Mouse (Mus musculus) ES-E14 (cell line): Measurements from ENCODE around the gene Eef2kmt. TPM values are rescaled to one million over a fixed set of nuclear protein-coding genes. Genes with fewer than 3 reads are reported as not detected.

Experiments
- DNase-seq: peaks from one replicate; pipeline ENCODE4 v3.0.0-alpha.2; 2013; ENCODE audit warnings: low read depth, low spot score
- H3K27ac ChIP-seq: 2 replicates; pipeline ENCODE4 v1.5.1; 2012; ENCODE audit warnings: low read depth, mild to moderate bottlenecking, low read length, moderate library complexity, mixed read lengths; ENCODE audit not compliant: poor library complexity, insufficient read depth, severe bottlenecking
- H3K36me3 ChIP-seq: 2 replicates; pipeline ENCODE4 v1.6.1; 2012; ENCODE audit warnings: mild to moderate bottlenecking, low read length, moderate library complexity, mixed read lengths; ENCODE audit not compliant: control insufficient read depth, poor library complexity, insufficient read depth, severe bottlenecking
- H3K4me1 ChIP-seq, 2 experiments: fragments of 150-350 bp in 1 of 2; sonication (generic) in 1 of 2; 2 replicates each; pipeline ENCODE4 v1.6.1; 2012; ENCODE audit warnings: low read length in 2 of 2, mild to moderate bottlenecking in 1 of 2, mixed read lengths in 1 of 2; ENCODE audit not compliant: control insufficient read depth in 2 of 2, insufficient read depth in 2 of 2, poor library complexity in 1 of 2
- H3K4me3 ChIP-seq, 2 experiments: fragments of 150-350 bp in 1 of 2; sonication (generic) in 1 of 2; 2 replicates each; pipeline ENCODE4 v1.5.1; 2012; ENCODE audit warnings: low read length in 2 of 2, low read depth in 1 of 2, mild to moderate bottlenecking in 1 of 2, mixed read lengths in 1 of 2; ENCODE audit not compliant: insufficient read depth in 1 of 2, poor library complexity in 1 of 2, severe bottlenecking in 1 of 2
- H3K9ac ChIP-seq: 2 replicates; pipeline ENCODE4 v1.6.1; 2012; ENCODE audit warnings: low read depth, mild to moderate bottlenecking, low read length, mixed read lengths; ENCODE audit not compliant: poor library complexity, insufficient read depth, severe bottlenecking
- H3K9me3 ChIP-seq: fragments of 150-350 bp; sonication (generic); 2 replicates; pipeline ENCODE4 v1.6.1; 2012; ENCODE audit warnings: low read depth, mild to moderate bottlenecking, low read length; ENCODE audit not compliant: control insufficient read depth, insufficient read depth
- CHD2 ChIP-seq: IDR thresholded peaks from 2 replicates; pipeline ENCODE4 v1.6.1; 2014; ENCODE audit warnings: mild to moderate bottlenecking, low read depth, low read length, inconsistent platforms
- HCFC1 ChIP-seq: IDR thresholded peaks from 2 replicates; pipeline ENCODE4 v1.6.1; 2012; ENCODE audit warnings: low read length, inconsistent platforms, borderline replicate concordance; ENCODE audit not compliant: insufficient read depth
- MAFK ChIP-seq: IDR thresholded peaks from 2 replicates; pipeline ENCODE4 v1.6.1; 2014; ENCODE audit warnings: mild to moderate bottlenecking, low read depth, low read length, inconsistent platforms; ENCODE audit not compliant: insufficient read depth
- ZC3H11A ChIP-seq: IDR thresholded peaks from 2 replicates; pipeline ENCODE4 v1.6.1; 2012; ENCODE audit warnings: low read depth, mild to moderate bottlenecking, inconsistent platforms, low read length, borderline replicate concordance
- ZNF384 ChIP-seq: IDR thresholded peaks from 2 replicates; pipeline ENCODE4 v1.6.1; 2012; ENCODE audit warnings: low read depth, low read length, inconsistent platforms
- in situ Hi-C, 2 experiments: fragments of 600-800 bp; cut with MboI; formaldehyde crosslinking; loops; one replicate each; pipeline ENCODE4 v1.15.1; 2025; ENCODE audit warnings: low sequenced_read_pairs in 2 of 2, inconsistent platforms in 1 of 2; ENCODE audit not compliant: unreplicated experiment in 2 of 2
- total RNA-seq: library from RNA; depleted of rRNA; stranded (reverse); fragments of 300-350 nt; gene quantifications from 2 replicates; pipeline ENCODE4 v1.2.3, GENCODE M21; 2012

Eef2kmt gene
- total RNA-seq, 1 experiment = 23.0 TPM

GRCm38 (mm10) chr16:5221403-5221802 is 34.4 kb downstream of the Eef2kmt start:
- Histone ChIP-seq H3K27ac (no peak overlapping the region), H3K9ac (no peak overlapping the region), H3K36me3 (no peaks in the 10 kb centered on the region), H3K9me3 (no peaks in the 10 kb centered on the region), H3K4me1 (peaks cover 0 to 5% of the 10 kb centered on the region in 2 experiments; a peak in 1 of 4 replicates), H3K4me3 (no peak overlapping the region)
- in situ Hi-C loops = no loop called here
- TF ChIP-seq ZC3H11A = no peak
- TF ChIP-seq ZNF384 = no peak
- no peak for TF ChIP-seq CHD2
- no peak for TF ChIP-seq HCFC1
- no peak for TF ChIP-seq MAFK
- DNase-seq = no peak

- in situ Hi-C loops = no loop called here
- peaks cover 0 to 5% of the 10 kb centered on the region in 2 experiments; a peak in 1 of 4 replicates for H3K4me1 ChIP-seq
- no peak overlapping the region for H3K4me3 ChIP-seq
- no peaks in the 10 kb centered on the region for H3K9me3 ChIP-seq
- H3K9ac ChIP-seq = no peak overlapping the region
- TF ChIP-seq ZNF384 (no peak), MAFK (no peak), ZC3H11A (no peak), HCFC1 (no peak), CHD2 (no peak)
- DNase-seq = no peak
- H3K27ac ChIP-seq = no peak overlapping the region
- no peaks in the 10 kb centered on the region for H3K36me3 ChIP-seq
These were observed 38.2 kb downstream of the Eef2kmt start for GRCm38 (mm10) chr16:5217341-5218133.

- H3K9me3 ChIP-seq = no peaks in the 10 kb centered on the region
- no peaks in the 10 kb centered on the region for H3K36me3 ChIP-seq
- H3K4me3 ChIP-seq = no peak overlapping the region
- in situ Hi-C loops = no loop called here
- H3K4me1 ChIP-seq = no peaks in the 10 kb centered on the region
- H3K9ac ChIP-seq = no peak overlapping the region
- H3K27ac ChIP-seq = no peak overlapping the region
- TF ChIP-seq HCFC1 (no peak), CHD2 (no peak), MAFK (no peak), ZNF384 (no peak), ZC3H11A (no peak)
- DNase-seq = no peak
These were observed 39.1 kb downstream of the Eef2kmt start for GRCm38 (mm10) chr16:5216686-5217085.

GRCm38 (mm10) chr16:5214126-5214525 is 41.7 kb downstream of the Eef2kmt start:
- in situ Hi-C loops = no loop called here
- no peaks in the 10 kb centered on the region for H3K36me3 ChIP-seq
- no peak overlapping the region for H3K9ac ChIP-seq
- no peak overlapping the region for H3K4me3 ChIP-seq
- TF ChIP-seq HCFC1 (no peak), ZNF384 (no peak), MAFK (no peak), CHD2 (no peak), ZC3H11A (no peak)
- no peak for DNase-seq
- H3K9me3 ChIP-seq = no peaks in the 10 kb centered on the region
- H3K4me1 ChIP-seq = no peaks in the 10 kb centered on the region
- H3K27ac ChIP-seq = no peak overlapping the region

GRCm38 (mm10) chr16:5212150-5212549 is 43.6 kb downstream of the Eef2kmt start:
- Histone ChIP-seq H3K36me3 (no peaks in the 10 kb centered on the region), H3K4me1 (no peaks in the 10 kb centered on the region), H3K9me3 (no peaks in the 10 kb centered on the region), H3K9ac (no peak overlapping the region), H3K27ac (no peak overlapping the region), H3K4me3 (no peak overlapping the region)
- DNase-seq = no peak
- TF ChIP-seq ZNF384 = no peak
- no peak for TF ChIP-seq HCFC1
- no peak for TF ChIP-seq MAFK
- no peak for TF ChIP-seq CHD2
- no peak for TF ChIP-seq ZC3H11A
- in situ Hi-C loops = no loop called here
